In genomic region chr11:102481779-102482178, GRCm38 (mm10) we compare ENCODE assay signal across 21 mouse cellular contexts. TPM values are rescaled to one million over a fixed set of nuclear protein-coding genes. Genes with fewer than 3 reads are reported as not detected.
"Had no signal": no experiment of that assay in that cellular context is flagged by ENCODE, and none has a peak within 500 bp of the region (broad histone marks: within the 10 kb centered on the region; RNA-seq: fewer than 3 reads in every experiment).

No protein-coding gene starts in this region.

- H3K27me3 ChIP-seq: lung, embryonic 15.5 days; midbrain, embryonic 12.5 days; neural tube, embryonic 13.5 days; neural tube, embryonic 15.5 days had no signal

- H3K27ac ChIP-seq: liver, embryonic 14.5 days; lung, embryonic 15.5 days; macrophage; midbrain, embryonic 12.5 days; neural tube, embryonic 13.5 days; neural tube, embryonic 15.5 days had no signal

- H3K4me1 ChIP-seq: lung, embryonic 15.5 days; midbrain, embryonic 12.5 days; neural tube, embryonic 13.5 days; neural tube, embryonic 15.5 days had no signal

- ATAC-seq: lung, postnatal 0 days; midbrain, embryonic 16.5 days had no signal

- H3K9ac ChIP-seq: liver, embryonic 14.5 days; lung, embryonic 15.5 days; midbrain, embryonic 12.5 days; neural tube, embryonic 13.5 days; neural tube, embryonic 15.5 days had no signal

- H3K4me3 ChIP-seq: lung, embryonic 15.5 days; midbrain, embryonic 12.5 days; myocyte; neural tube, embryonic 13.5 days; neural tube, embryonic 15.5 days had no signal

- H3K4me2 ChIP-seq: lung, embryonic 15.5 days; midbrain, embryonic 12.5 days; neural tube, embryonic 13.5 days; neural tube, embryonic 15.5 days had no signal

- DNase-seq: lung, adult 2 months; lung, postnatal 14 days; lung, postnatal 36 days; midbrain, embryonic 14.5 days; retina, postnatal 1 day; right cerebral cortex, adult 18-20 months; right cerebral cortex, postnatal 25 days; right cerebral cortex, postnatal 4 days; spleen, adult 18-20 months; thymus, adult 18-20 months; thymus, postnatal 14 days; thymus, postnatal 36 days had no signal

- H3K9me3 ChIP-seq: lung, embryonic 15.5 days; midbrain, embryonic 12.5 days; neural tube, embryonic 13.5 days; neural tube, embryonic 15.5 days had no signal

RNA-seq across cellular contexts. Expression of gene Fam171a2, which starts 34.3 kb away (rescaled TPM):
- polyA plus RNA-seq: macrophage had no signal
